Mouse (Mus musculus) cortical plate, adult 2 months (tissue): ENCODE measurements around the gene Txnrd1. TPM values are rescaled to one million over a fixed set of nuclear protein-coding genes. Genes with fewer than 3 reads are reported as not detected.

Experiments
- H3K27ac ChIP-seq: fragments of 200-500 bp; 2 replicates; pipeline ENCODE4 v1.5.1; 2012; ENCODE audit warnings: low read length, control low read depth, inconsistent platforms; ENCODE audit not compliant: insufficient read depth
- H3K4me1 ChIP-seq: fragments of 200-500 bp; 2 replicates; pipeline ENCODE4 v1.6.1; 2011; ENCODE audit warnings: low read length; ENCODE audit not compliant: control insufficient read depth, insufficient read depth
- H3K4me3 ChIP-seq: fragments of 200-500 bp; 2 replicates; pipeline ENCODE4 v1.5.1; 2011; ENCODE audit warnings: mild to moderate bottlenecking, low read length, control low read depth; ENCODE audit not compliant: insufficient read depth
- CTCF ChIP-seq: fragments of 200-500 bp; IDR thresholded peaks from 2 replicates; pipeline ENCODE4 v1.5.1; 2011; ENCODE audit warnings: mild to moderate bottlenecking, control low read depth, low read length; ENCODE audit not compliant: insufficient read depth; ENCODE audit errors: extremely low read depth
- POLR2A ChIP-seq: fragments of 200-500 bp; IDR thresholded peaks from 2 replicates; pipeline ENCODE4 v1.6.1; 2011; ENCODE audit warnings: mild to moderate bottlenecking, low read length, control low read depth; ENCODE audit not compliant: insufficient read depth; ENCODE audit errors: extremely low read depth
- polyA plus RNA-seq: library from polyadenylated mRNA; depleted of rRNA; stranded (reverse); fragments of >200 nt; gene quantifications from 2 replicates; pipeline ENCODE4 v1.2.3, GENCODE M21; 2012

Gene Txnrd1
- polyA plus RNA-seq, 1 experiment = 38.3 TPM

GRCm38 (mm10) chr10:82887354-82887753, 53.6 kb downstream of the Txnrd1 start:
- TF ChIP-seq POLR2A (no peak), CTCF (no peak)
- Histone ChIP-seq H3K4me1 (no peaks in the 10 kb centered on the region), H3K4me3 (no peak overlapping the region), H3K27ac (no peak overlapping the region)

DNA sequence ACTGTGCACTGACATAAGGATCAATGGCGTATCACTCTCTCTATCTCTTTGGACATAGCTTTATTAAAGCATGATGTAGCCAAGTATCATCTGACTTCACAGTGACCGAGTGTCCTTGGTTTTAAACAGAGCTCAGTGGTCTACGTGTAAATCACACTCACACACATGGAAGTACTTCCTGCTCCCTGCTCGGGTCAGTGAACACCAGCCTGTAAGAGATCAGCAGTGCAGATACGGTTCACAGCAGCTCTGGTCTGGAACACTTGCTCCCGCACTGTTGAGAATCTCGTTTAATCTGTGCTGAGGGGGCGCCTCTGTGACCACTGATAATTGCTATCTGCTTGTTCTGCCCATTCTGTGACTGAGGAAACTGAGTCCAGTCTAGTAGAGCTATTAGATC, 54.8 kb downstream of the Txnrd1 start:
- Histone ChIP-seq H3K4me1 (no peaks in the 10 kb centered on the region), H3K4me3 (no peak overlapping the region), H3K27ac (no peak overlapping the region)
- TF ChIP-seq POLR2A = no peak
- no peak for TF ChIP-seq CTCF

GRCm38 (mm10) chr10:82889447-82889973, 55.8 kb downstream of the Txnrd1 start:
- Histone ChIP-seq H3K4me1 (no peaks in the 10 kb centered on the region), H3K27ac (no peak overlapping the region), H3K4me3 (no peak overlapping the region)
- TF ChIP-seq CTCF (no peak), POLR2A (no peak)

GRCm38 (mm10) chr10:82890936-82891335, 57.2 kb downstream of the Txnrd1 start:
- no peak overlapping the region for H3K4me3 ChIP-seq
- no peak overlapping the region for H3K27ac ChIP-seq
- TF ChIP-seq CTCF = no peak
- no peak for TF ChIP-seq POLR2A
- no peaks in the 10 kb centered on the region for H3K4me1 ChIP-seq

GRCm38 (mm10) chr10:82891427-82891826, 57.7 kb downstream of the Txnrd1 start:
- Histone ChIP-seq H3K4me1 (no peaks in the 10 kb centered on the region), H3K4me3 (no peak overlapping the region), H3K27ac (no peak overlapping the region)
- no peak for TF ChIP-seq CTCF
- TF ChIP-seq POLR2A = no peak

- Histone ChIP-seq H3K4me3 (no peak overlapping the region), H3K27ac (no peak overlapping the region), H3K4me1 (no peaks in the 10 kb centered on the region)
- TF ChIP-seq POLR2A = no peak
Measured at GRCm38 (mm10) chr10:82892442-82893055, 58.8 kb downstream of the Txnrd1 start.

GRCm38 (mm10) chr10:82893872-82894650, 60.3 kb downstream of the Txnrd1 start:
- H3K4me1 ChIP-seq = no peaks in the 10 kb centered on the region
- no peak overlapping the region for H3K4me3 ChIP-seq
- H3K27ac ChIP-seq = 0 out of 2 replicates have a peak overlapping the region, but pooled peaks have one; percentile 10
- no peak for TF ChIP-seq POLR2A
- TF ChIP-seq CTCF = no peak

DNA sequence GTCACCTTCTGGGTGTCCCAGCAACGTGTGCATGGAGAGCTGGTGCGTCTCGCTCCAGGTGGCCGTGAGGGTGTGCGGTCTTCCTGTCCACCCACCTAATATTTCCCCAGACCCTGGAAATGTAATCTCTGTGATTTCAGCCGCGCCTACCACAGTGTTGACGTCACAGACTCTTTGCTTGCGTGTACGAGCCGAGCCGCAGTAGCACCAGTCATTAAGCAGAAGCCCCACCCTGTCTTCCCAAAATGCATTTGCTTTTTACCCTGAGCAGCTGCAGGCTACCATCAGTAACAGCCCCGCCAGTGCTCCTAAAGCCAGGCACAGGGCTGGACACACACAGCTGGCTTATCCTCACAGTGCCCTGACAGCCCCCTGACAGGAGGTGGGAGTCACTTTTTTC, 64.2 kb downstream of the Txnrd1 start:
- H3K4me1 ChIP-seq = no peaks in the 10 kb centered on the region
- H3K4me3 ChIP-seq = no peak overlapping the region
- TF ChIP-seq POLR2A = no peak
- no peak for TF ChIP-seq CTCF
- H3K27ac ChIP-seq = no peak overlapping the region

- TF ChIP-seq POLR2A (no peak), CTCF (no peak)
- H3K4me1 ChIP-seq = no peaks in the 10 kb centered on the region
- no peak overlapping the region for H3K4me3 ChIP-seq
- H3K27ac ChIP-seq = no peak overlapping the region
Measured at GRCm38 (mm10) chr10:82898893-82899292, 65.1 kb downstream of the Txnrd1 start.
